Mouse (Mus musculus): ENCODE measurements around the gene Cars2.

The Cars2 gene

GRCm38 (mm10) chr8:11556691-11557423 lies 6.3 kb upstream of the Cars2 start:
- peak; percentile 36 for DNase-seq (ENCODE audit: low spot score)

- peak; percentile 100 for DNase-seq (ENCODE audit: low spot score)
Measured at GRCm38 (mm10) chr8:11555720-11556591, 5.4 kb upstream of the Cars2 start.

GRCm38 (mm10) chr8:11554799-11555719 lies 4.5 kb upstream of the Cars2 start, which contains the start of gene Ing1:
Ing1 (plus strand) TSS chr8:11555571.
- DNase-seq (ENCODE audit: low spot score), result peak; percentile 96

- no peak for DNase-seq (ENCODE audit: low spot score)
Measured at GRCm38 (mm10) chr8:11552390-11552789, 1.8 kb upstream of the Cars2 start.

GRCm38 (mm10) chr8:11551497-11551896 lies 914 bp upstream of the Cars2 start:
- peak; percentile 37 for DNase-seq (ENCODE audit: low spot score)

GRCm38 (mm10) chr8:11549706-11550105 lies 877 bp downstream of the Cars2 start:
- DNase-seq (ENCODE audit: low spot score), result peak; percentile 68

GRCm38 (mm10) chr8:11547063-11547462 lies 3.5 kb downstream of the Cars2 start:
- DNase-seq (ENCODE audit: low spot score), result no peak

GRCm38 (mm10) chr8:11544386-11544785 lies 6.2 kb downstream of the Cars2 start:
- no peak for DNase-seq (ENCODE audit: low spot score)

GRCm38 (mm10) chr8:11542866-11543265 lies 7.7 kb downstream of the Cars2 start:
- DNase-seq (ENCODE audit: low spot score), result no peak

- DNase-seq (ENCODE audit: low spot score), result no peak
Measured at GRCm38 (mm10) chr8:11542031-11542430, 8.6 kb downstream of the Cars2 start.

GRCm38 (mm10) chr8:11540182-11540581 lies 10.4 kb downstream of the Cars2 start:
- no peak for DNase-seq (ENCODE audit: low spot score)

- no peak for DNase-seq (ENCODE audit: low spot score)
Measured at GRCm38 (mm10) chr8:11539049-11539448, 11.5 kb downstream of the Cars2 start.

- no peak for DNase-seq (ENCODE audit: low spot score)
Measured at GRCm38 (mm10) chr8:11534494-11534893, 16.1 kb downstream of the Cars2 start.

GRCm38 (mm10) chr8:11530849-11531248 lies 19.7 kb downstream of the Cars2 start:
- no peak for DNase-seq (ENCODE audit: low spot score)

- no peak for DNase-seq (ENCODE audit: low spot score)
Measured at GRCm38 (mm10) chr8:11530155-11530770, 20.3 kb downstream of the Cars2 start.

- DNase-seq (ENCODE audit: low spot score), result no peak
Measured at GRCm38 (mm10) chr8:11523331-11523730, 27.3 kb downstream of the Cars2 start.

GRCm38 (mm10) chr8:11518676-11519075 lies 31.9 kb downstream of the Cars2 start:
- DNase-seq (ENCODE audit: low spot score), result peak; percentile 32

GRCm38 (mm10) chr8:11518056-11518396 lies 32.6 kb downstream of the Cars2 start:
- no peak for DNase-seq (ENCODE audit: low spot score)

GRCm38 (mm10) chr8:11517366-11518055 lies 33.1 kb downstream of the Cars2 start:
- DNase-seq (ENCODE audit: low spot score), result no peak

GRCm38 (mm10) chr8:11516292-11516691 lies 34.3 kb downstream of the Cars2 start:
- no peak for DNase-seq (ENCODE audit: low spot score)

GRCm38 (mm10) chr8:11513247-11513646 lies 37.3 kb downstream of the Cars2 start:
- DNase-seq (ENCODE audit: low spot score), result no peak
